Mouse (Mus musculus) T-helper 2 cell (primary cell): ENCODE data around the gene Zc3h18.

Experiments used
- in situ Hi-C: fragments of 300-600 bp; cut with MboI, MseI; formaldehyde crosslinking; loops from one replicate; pipeline ENCODE4 v1.15.1; 2025; ENCODE audit warnings: high pct_unique_total_duplicates

The Zc3h18 gene

DNA sequence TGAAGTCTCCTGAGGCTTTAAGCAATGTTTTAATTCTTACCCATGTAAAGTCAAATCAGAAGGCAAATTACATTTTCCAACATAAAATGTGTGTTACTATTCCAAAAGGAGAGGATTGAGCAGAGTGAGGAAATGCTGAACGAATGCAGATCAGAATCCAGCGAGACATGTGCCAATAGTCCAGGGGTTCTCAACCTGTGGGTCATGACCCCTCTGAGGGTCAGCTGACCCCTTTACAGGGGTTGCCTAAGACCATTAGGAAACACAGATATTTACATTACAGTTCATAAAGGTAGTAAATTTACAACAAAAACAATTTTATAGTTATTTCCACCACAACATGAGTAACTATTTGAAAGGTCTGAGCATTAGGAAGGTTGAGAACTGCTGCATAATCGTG, 14.3 kb downstream of the Zc3h18 start:
- in situ Hi-C loops = no loop called here

DNA sequence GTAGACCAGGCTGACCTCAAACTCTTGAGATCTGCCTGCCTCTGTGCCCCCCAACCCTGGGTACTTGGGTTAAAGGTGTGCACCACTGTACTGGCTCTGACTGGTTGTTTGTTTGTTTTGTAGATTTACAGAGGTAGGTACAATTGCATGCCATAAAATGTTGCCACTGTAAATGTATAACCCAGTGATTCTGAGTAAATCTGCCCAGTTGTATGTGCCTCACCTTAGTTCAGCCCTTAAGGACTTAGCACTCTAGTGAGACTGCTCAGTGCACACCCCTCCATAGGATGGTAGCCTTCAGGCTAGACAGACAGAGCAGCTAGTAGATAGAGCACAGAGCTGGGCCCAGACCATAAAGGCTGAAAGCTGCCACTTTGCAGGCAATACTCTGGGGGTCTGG, 17.3 kb downstream of the Zc3h18 start:
- in situ Hi-C loops = no loop called here

GRCm38 (mm10) chr8:122395291-122395690, 18.9 kb downstream of the Zc3h18 start:
- in situ Hi-C loops = no loop called here

GRCm38 (mm10) chr8:122398186-122398585, 21.8 kb downstream of the Zc3h18 start:
- in situ Hi-C loops = no loop called here

- in situ Hi-C loops = no loop called here
Measured at GRCm38 (mm10) chr8:122405146-122405805, 28.9 kb downstream of the Zc3h18 start.

GRCm38 (mm10) chr8:122407678-122408077, 31.3 kb downstream of the Zc3h18 start:
- in situ Hi-C loops = no loop called here

DNA sequence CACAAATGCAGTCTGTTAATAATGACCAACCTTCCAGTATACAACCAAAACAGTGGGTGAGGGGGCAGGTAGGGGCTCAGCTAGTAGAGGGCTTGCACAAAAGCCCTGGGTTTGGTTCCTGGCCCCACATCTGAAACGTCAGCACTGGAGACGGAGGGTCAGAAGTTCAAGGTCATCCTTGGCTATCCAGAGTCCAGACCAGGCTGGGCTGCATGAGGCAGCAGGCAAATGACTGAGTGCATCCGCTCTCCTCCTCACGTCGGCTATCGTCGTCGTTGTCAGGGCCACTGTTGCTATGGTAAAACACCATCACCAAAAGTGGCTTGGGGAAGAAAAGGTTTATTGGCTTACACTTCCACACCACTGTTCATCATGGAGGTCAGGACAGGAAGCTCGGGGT, 37.9 kb downstream of the Zc3h18 start:
- in situ Hi-C loops = no loop called here

GRCm38 (mm10) chr8:122415554-122415953, 39.1 kb downstream of the Zc3h18 start:
- in situ Hi-C loops = no loop called here

DNA sequence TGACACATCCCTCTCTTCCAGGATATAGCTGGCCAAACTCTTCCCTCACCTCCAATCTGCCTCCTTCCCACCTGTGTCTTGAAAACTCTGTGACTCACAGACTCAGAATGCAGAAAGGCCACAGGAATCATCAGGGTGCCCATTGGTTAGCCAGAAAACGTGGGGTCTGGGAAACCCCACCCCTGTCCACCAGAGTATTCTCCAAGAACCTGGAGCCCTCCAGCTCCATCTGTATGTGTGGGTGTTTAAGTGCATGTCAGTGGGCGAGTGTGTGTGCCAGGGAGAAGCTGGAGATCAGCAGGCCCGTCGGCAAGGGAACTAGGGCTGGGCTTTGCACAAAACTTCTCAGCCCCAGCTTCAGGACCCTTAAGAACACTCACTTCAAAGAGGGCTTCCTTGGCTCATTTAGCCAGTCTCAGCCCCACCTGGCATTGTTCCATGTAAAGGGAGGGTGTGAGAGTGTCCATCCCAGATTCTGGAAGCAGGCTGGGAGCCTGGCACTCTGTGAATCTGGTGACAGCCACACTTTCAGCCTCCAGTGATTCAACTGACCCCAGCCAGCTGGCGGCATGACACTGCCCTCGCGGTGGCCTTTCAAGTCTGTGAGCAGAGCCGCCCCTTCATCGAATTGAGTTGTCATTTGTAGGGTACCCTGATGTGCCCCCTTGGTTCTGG, 43.6 kb downstream of the Zc3h18 start:
- in situ Hi-C loops = no loop called here

- in situ Hi-C loops = no loop called here
Measured at GRCm38 (mm10) chr8:122421376-122422070, 45.1 kb downstream of the Zc3h18 start, which contains the start of gene Il17c. Gene Il17c, plus strand, starts transcription at chr8:122422020.

DNA sequence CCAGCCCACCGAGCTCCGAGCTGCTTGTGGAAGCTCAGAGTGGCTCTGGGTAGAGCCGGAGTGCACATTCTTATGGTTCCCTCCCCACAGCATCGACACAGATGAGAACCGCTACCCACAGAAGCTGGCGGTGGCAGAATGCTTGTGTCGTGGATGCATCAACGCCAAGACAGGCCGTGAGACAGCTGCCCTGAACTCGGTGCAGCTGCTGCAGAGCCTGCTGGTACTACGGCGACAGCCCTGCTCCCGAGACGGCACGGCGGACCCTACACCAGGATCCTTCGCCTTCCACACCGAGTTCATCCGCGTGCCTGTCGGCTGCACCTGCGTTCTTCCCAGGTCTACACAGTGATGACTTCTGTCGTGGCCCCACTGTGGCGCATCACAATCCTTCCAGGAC, 46.8 kb downstream of the Zc3h18 start:
- in situ Hi-C loops = no loop called here

DNA sequence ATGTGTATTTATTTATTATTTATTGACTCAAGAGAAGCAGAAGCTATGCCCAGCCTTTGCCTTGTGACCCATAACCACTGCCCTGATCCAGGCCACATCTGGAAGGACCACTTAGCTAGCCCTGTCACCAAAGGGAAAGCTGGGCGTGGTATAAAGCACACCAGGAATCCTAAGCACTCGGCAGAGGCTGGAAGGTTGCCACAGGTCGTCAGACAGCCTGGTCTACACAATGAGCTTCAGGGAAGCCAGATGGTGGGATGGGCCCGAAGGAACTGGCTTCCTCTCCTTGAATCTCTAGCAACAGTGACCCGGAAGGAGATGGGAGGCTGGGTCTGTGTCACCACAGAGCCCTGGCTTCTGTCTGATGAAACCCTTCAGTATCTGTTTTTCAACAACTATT, 47.2 kb downstream of the Zc3h18 start:
- in situ Hi-C loops = no loop called here

GRCm38 (mm10) chr8:122426145-122426544, 49.7 kb downstream of the Zc3h18 start:
- in situ Hi-C loops = no loop called here

DNA sequence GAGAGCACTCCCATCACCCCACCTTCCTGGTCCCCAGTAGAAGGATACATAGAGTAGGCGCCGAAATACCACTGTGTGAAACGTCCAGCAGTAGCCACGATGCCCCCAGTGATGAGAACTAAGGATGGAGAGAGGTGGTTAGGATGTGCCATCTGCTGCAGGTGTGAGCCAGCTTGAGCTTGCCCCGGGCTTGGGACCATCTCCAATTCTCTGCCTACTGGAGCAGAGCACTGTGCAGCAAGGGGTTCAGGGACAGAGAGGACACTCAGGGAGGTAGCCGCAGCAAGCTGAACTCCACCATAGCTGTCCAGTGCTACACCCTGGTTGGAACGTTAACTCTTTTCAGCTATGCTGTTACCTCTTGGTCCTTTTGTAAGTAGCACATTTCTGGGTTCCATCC, 51.2 kb downstream of the Zc3h18 start:
- in situ Hi-C loops = no loop called here

- in situ Hi-C loops = no loop called here
Measured at GRCm38 (mm10) chr8:122428163-122428562, 51.8 kb downstream of the Zc3h18 start.

GRCm38 (mm10) chr8:122430058-122430636, 53.7 kb downstream of the Zc3h18 start:
- in situ Hi-C loops = no loop called here

DNA sequence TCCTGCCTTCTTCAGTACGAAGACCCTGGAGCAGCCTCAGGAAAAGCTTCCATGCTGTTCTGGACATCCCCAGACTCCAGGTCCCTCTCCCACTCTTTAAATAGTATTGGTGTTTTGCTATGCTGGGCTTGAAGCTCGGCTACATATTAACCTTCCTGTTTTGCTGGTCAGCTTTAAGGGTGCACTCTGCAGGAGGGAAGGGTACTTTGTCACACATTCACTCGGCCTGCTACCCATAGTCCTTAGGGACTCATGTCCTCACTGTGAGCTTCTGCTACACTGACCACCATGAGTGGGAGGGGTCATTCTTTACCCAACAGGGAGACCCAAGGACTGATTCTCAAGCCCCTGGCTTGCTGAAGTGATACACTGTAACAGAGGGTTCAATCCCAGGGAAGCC, 54.2 kb downstream of the Zc3h18 start:
- in situ Hi-C loops = no loop called here

GRCm38 (mm10) chr8:122431694-122432442, 55.5 kb downstream of the Zc3h18 start:
- in situ Hi-C loops = no loop called here

DNA sequence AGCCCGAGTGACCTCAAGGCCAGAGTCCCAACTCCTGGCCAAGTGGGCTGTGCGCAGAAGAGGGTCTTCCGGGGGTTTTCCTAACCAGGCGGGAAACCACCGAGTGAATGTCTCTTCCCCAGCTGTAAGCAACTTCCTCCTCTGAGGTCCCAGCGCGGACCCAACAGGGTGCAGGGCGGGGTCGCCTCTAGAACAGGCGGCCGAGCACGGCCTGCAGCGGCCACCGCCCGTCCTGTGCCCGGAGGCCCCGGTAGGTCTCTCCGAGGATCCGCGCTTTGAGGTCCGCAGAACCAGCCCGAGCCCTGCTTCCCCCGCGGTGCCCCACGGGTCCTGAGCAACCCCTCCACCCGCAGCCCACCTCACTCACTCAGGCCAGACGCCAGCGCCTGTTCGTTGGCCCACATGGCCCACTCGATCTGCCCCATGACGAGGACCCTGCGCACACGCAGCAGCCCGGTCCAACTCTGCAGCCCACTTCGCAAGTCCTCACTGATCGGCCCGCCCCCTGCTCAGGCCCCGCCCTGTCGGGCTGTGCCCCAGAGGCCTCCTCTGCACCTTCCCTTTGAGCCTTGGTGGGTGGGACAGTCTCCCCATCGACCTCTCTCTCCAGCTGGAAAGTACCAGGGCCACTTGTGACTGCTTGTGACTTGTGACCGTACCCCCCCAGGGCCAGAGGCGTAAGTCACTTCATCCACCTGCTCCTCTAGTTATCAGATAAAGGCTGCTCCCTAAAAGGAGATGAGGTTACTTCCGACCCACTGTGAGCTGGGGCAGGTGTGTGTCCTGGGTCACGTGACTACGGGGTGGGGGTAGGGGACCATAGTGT, 56.2 kb downstream of the Zc3h18 start, which contains the start of gene Cyba:
Cyba (minus strand) TSS at position 488 of the 826 bp plus-strand sequence.
- in situ Hi-C loops = no loop called here

DNA sequence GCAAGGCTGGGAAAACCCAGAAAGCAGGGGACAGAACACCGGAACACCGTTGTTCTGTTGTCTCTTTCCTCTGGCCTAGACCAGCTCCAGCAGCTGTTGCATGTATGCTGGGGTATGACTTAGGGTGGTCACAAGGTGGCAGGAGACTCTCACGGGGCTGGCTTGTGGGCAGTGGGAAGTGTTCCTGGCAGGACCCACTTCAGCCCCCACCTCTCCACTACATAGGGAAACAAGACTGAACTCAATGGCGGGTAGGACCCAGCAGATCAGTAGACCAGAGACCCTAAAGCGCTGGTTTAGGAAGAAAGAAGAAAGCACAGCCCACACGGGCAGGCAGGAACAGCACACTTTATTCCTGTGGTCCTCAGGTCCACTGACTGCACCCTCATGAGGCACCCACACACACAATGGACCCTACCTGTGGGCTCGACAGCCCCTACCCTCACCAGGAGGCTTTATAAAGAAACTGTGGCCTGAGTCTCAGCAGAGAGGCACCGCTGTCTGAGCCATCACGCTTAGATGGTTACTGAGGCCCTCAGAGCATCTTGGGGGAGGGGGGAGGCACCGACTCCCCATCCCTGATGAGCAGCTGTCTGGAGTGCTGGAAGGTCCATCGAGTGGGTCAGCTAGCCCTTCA, 57.0 kb downstream of the Zc3h18 start:
- in situ Hi-C loops = no loop called here
